Mouse (Mus musculus) MEL (cell line): ENCODE measurements around the gene Gas7.

Experiments
- BHLHE40 ChIP-seq: IDR thresholded peaks from 2 replicates; pipeline ENCODE4 v1.6.1; 2012; ENCODE audit warnings: low read depth, mild to moderate bottlenecking, inconsistent platforms, low read length, improper control_type of control experiment, borderline replicate concordance
- CTCF ChIP-seq, 3 experiments: IDR thresholded peaks in 2 of 3; conservative IDR thresholded peaks in 1 of 3; 2 replicates each; pipeline ENCODE4 v1.5.1; 2011 to 2012; ENCODE audit warnings: low read length in 3 of 3, low read depth in 2 of 3, mild to moderate bottlenecking in 2 of 3, improper control_type of control experiment in 1 of 3, inconsistent platforms in 1 of 3, mixed read lengths in 1 of 3, moderate library complexity in 1 of 3; ENCODE audit not compliant: control insufficient read depth in 1 of 3, insufficient read depth in 1 of 3, poor library complexity in 1 of 3, severe bottlenecking in 1 of 3
- E2F4 ChIP-seq: IDR thresholded peaks from 2 replicates; pipeline ENCODE4 v1.6.1; 2011; ENCODE audit warnings: low read depth, low read length, improper control_type of control experiment, borderline replicate concordance
- EP300 ChIP-seq, 2 experiments: IDR thresholded peaks; 2 replicates each; pipeline ENCODE4 v1.6.1; 2011; ENCODE audit warnings: improper control_type of control experiment in 2 of 2, low read length in 2 of 2, low read depth in 1 of 2, mild to moderate bottlenecking in 1 of 2
- GATA1 ChIP-seq: IDR thresholded peaks from 2 replicates; pipeline ENCODE4 v1.6.1; 2011; ENCODE audit warnings: low read depth, low read length, improper control_type of control experiment
- MAZ ChIP-seq: IDR thresholded peaks from 2 replicates; pipeline ENCODE4 v1.6.1; 2012; ENCODE audit warnings: low read depth, mild to moderate bottlenecking, inconsistent platforms, low read length, improper control_type of control experiment
- NRF1 ChIP-seq: IDR thresholded peaks from 2 replicates; pipeline ENCODE4 v1.6.1; 2014; ENCODE audit warnings: low read depth, mild to moderate bottlenecking, inconsistent platforms, low read length, improper control_type of control experiment, moderate library complexity; ENCODE audit not compliant: poor library complexity, insufficient read depth, severe bottlenecking
- POLR2A ChIP-seq, 2 experiments: IDR thresholded peaks; 2 replicates each; pipeline ENCODE4 v1.6.1; 2011 to 2012; ENCODE audit warnings: low read length in 2 of 2, mild to moderate bottlenecking in 2 of 2, control low read depth in 1 of 2, improper control_type of control experiment in 1 of 2, low read depth in 1 of 2, moderate library complexity in 1 of 2; ENCODE audit not compliant: control insufficient read depth in 1 of 2, insufficient read depth in 1 of 2, poor library complexity in 1 of 2
- POLR2AphosphoS2 ChIP-seq: IDR thresholded peaks from 2 replicates; pipeline ENCODE4 v1.6.1; 2011; ENCODE audit warnings: low read length, improper control_type of control experiment
- RAD21 ChIP-seq: IDR thresholded peaks from 2 replicates; pipeline ENCODE4 v1.6.1; 2011; ENCODE audit warnings: mild to moderate bottlenecking, low read depth, low read length, improper control_type of control experiment
- RCOR1 ChIP-seq: IDR thresholded peaks from 2 replicates; pipeline ENCODE4 v1.6.1; 2012; ENCODE audit warnings: low read depth, mild to moderate bottlenecking, inconsistent platforms, low read length, improper control_type of control experiment
- TAL1 ChIP-seq: IDR thresholded peaks from 2 replicates; pipeline ENCODE4 v1.6.1; 2012; ENCODE audit warnings: mild to moderate bottlenecking, inconsistent platforms, low read length, moderate library complexity, mixed read lengths
- ZKSCAN1 ChIP-seq: IDR thresholded peaks from 2 replicates; pipeline ENCODE4 v1.6.1; 2012; ENCODE audit warnings: low read depth, mild to moderate bottlenecking, inconsistent platforms, low read length, improper control_type of control experiment, moderate library complexity
- ZNF384 ChIP-seq: IDR thresholded peaks from 2 replicates; pipeline ENCODE4 v1.6.1; 2012; ENCODE audit warnings: low read depth, mild to moderate bottlenecking, inconsistent platforms, low read length, improper control_type of control experiment

- TF ChIP-seq EP300 (IDR thresholded peaks at IDR 0.05; ENCODE audit: low read depth in 1 of 2, low read length in 2 of 2) (no peak), NRF1 (no peak), TAL1 (no peak), ZKSCAN1 (no peak), RAD21 (no peak), CTCF (IDR thresholded peaks at IDR 0.05 in 2 of 3, conservative IDR thresholded peaks at IDR 0.05 in 1 of 3; ENCODE audit: control insufficient read depth in 1 of 3, insufficient read depth in 1 of 3, low read depth in 2 of 3, low read length in 3 of 3, poor library complexity in 1 of 3, severe bottlenecking in 1 of 3) (no peak), POLR2AphosphoS2 (no peak), POLR2A (IDR thresholded peaks at IDR 0.05; ENCODE audit: control insufficient read depth in 1 of 2, insufficient read depth in 1 of 2, low read depth in 1 of 2, low read length in 2 of 2, poor library complexity in 1 of 2) (no peak), RCOR1 (no peak), MAZ (no peak), ZNF384 (no peak), E2F4 (no peak), GATA1 (no peak), BHLHE40 (no peak)
Measured at GRCm38 (mm10) chr11:67652893-67653255, 197.6 kb downstream of the Gas7 start.
